Mouse (Mus musculus) CH12.LX (cell line): Measurements from ENCODE around the gene Dynll2.

ENCODE experiments used
- EP300 ChIP-seq: IDR thresholded peaks from 2 replicates; pipeline ENCODE4 v1.6.1; 2011; ENCODE audit warnings: low read length, improper control_type of control experiment
- MAX ChIP-seq: IDR thresholded peaks from 2 replicates; pipeline ENCODE4 v1.6.1; 2011; ENCODE audit warnings: low read length, improper control_type of control experiment
- NRF1 ChIP-seq: IDR thresholded peaks from 2 replicates; pipeline ENCODE4 v1.6.1; 2014; ENCODE audit warnings: low read depth, mild to moderate bottlenecking, inconsistent platforms, low read length, improper control_type of control experiment, moderate library complexity
- POLR2A ChIP-seq: IDR thresholded peaks from 2 replicates; pipeline ENCODE4 v1.6.1; 2011; ENCODE audit warnings: low read depth, mild to moderate bottlenecking, improper control_type of control experiment, low read length
- USF2 ChIP-seq: conservative IDR thresholded peaks from 2 replicates; pipeline ENCODE4 v1.6.1; 2011; ENCODE audit warnings: low read depth, low read length, improper control_type of control experiment

- TF ChIP-seq NRF1 (no peak), POLR2A (no peak), MAX (no peak), USF2 (no peak), EP300 (no peak)
Observed at GRCm38 (mm10) chr11:88008641-88009040, 21.3 kb upstream of the Dynll2 start.
